Mouse (Mus musculus) monocyte, adult 5-6 weeks (primary cell): ENCODE results near the gene Rad23b. TPM values are rescaled to one million over a fixed set of nuclear protein-coding genes. Genes with fewer than 3 reads are reported as not detected.
A peak's percentile ranks its signal among the peaks of the same experiment; 100 is the strongest.

Experiments used
- ATAC-seq: fragments of 153-309, 156-312 bp; replicated peaks from 2 replicates; pipeline ENCODE4 v1.8.0; 2017; ENCODE audit warnings: mild to moderate bottlenecking; ENCODE audit not compliant: low TSS enrichment, insufficient number of reproducible peaks, severe bottlenecking, poor library complexity, low FRiP score
- total RNA-seq: library from RNA; stranded (forward); fragments of 200-1000, 200-491, 200-594 nt; gene quantifications from 3 replicates; pipeline ENCODE4 v1.2.3, GENCODE M21; 2017

Rad23b gene
- total RNA-seq, 1 experiment from 2014 or later, result 78.7 TPM

DNA sequence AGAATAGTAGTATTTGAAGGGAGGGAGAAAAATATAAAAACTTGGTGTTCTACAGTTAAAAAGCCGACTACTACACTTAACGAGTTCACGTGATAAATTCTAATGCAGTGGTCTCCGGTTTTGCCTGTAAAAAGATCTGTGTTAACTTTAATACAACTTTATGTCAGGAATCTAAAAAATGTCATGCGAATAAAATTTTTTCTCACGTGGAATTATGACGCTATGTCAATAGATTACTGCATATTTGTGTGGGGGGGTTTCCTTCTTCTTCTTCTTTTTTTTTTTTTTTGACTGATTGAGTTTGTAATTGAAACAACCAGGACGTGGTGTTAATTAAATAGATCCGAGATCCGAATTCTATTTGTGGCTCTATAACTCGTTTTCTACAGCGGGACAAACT, 1.2 kb downstream of the Rad23b start:
- no peak for ATAC-seq

DNA sequence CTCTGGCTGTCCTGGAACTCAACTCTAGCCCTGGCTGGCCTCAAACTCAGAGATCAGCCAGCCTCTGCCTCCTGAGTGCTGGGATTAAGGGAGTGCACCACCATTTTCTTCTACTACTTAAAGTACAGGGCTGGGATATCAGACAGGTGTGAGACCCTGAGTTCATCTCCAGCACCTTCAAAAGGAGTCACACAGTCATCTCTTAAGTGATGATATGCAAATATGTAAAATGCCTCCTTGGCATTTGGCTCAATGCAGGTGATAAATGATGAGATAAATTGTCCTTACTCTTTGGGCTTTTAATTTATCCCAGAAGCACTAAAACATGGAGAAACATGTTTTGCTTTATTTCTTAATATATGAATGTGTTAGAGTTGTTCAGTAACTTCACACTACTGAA, 2.0 kb downstream of the Rad23b start:
- no peak for ATAC-seq

DNA sequence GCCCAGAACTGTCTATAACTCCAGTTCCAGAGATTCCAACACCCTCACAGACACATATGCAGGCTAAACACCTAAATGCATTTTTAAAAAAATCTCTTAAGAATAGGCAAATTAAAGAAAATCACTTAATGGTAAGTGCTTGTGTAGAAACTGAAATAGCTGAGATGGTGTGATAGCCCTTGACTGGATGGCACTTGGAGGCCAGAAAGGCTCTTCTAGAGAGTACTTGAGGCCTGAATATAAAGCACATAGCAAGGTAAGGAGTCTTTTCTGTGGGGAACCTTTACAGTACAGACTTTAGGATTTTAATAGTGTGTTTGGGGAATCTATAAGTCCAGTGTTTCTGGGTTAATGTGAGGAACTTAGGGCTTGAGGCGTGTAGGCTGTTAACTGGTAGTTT, 4.2 kb downstream of the Rad23b start:
- ATAC-seq, result no peak

DNA sequence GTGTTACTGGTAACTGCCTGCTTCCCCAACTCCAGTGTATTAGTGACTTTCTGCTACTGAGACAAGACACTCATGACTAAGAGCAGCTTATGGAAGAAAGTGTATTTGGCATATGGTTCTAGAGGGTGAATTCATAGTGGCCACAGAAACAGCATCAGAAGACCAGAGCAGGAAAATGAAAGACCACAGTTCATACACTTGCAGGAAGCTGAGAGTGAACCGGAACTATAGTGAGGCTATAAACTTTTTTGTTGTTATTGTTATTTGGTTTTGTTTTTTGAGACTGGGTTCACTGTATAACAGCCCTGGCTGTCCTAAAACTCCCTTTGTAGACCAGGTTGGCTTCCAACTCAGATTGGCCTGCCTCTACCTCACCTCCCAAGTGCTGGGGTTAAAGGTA, 6.0 kb downstream of the Rad23b start:
- no peak for ATAC-seq

DNA sequence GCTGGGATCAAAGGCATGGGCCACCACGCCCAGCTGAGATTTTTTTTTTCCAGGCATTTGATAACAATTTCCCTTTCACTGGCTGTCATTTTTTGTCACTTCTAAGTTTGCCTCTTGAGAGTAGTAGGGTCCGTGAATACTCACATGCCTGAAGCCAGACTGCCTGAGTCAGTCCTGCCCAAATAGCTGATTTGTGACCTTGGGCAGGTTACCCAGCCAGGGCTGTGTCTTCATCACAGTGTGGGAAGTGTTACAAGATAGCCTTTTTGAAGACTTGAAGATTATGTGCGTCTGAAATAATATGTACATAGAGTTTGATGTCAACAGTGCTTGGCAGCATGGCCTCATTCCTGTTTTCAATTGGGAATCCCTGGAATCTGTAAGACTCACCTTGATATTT, 6.9 kb downstream of the Rad23b start:
- no peak for ATAC-seq

DNA sequence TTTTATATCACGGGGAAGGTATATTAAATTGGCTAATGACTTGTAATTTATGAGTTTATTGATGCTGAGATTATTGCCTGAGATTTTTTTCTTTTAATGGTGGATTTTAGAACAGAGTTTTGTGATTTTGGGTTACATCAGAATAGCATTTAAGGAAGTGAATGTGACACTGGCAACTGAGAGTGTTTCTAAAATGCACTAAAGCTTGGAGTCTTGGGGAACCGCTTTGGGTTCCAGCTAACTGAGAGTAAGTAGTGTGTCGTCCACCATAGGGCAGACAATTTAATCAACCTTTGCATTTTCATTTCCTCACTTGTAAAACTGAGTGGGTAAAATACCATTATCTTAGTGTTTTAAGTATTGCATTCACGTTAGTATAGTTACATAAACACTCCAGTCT, 14.0 kb downstream of the Rad23b start:
- no peak for ATAC-seq

DNA sequence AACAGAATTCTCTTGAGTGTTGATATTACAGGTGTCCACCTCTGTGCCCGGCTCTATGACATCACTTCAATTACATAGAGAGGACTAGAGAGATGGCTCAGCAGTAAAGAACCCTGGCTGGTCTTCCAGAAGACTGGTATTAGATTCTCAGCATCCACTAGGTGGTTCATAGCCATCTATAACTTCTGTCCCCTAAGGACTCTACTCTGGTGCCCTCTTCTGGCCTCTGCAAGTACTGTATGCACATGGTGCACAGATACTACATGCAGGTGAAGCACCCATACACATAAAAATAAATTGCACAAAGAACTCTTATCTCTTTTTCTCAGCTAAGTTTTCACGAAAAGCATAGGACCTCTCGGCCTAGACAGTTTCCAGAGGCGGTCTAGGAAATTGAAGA, 14.5 kb downstream of the Rad23b start:
- no peak for ATAC-seq

DNA sequence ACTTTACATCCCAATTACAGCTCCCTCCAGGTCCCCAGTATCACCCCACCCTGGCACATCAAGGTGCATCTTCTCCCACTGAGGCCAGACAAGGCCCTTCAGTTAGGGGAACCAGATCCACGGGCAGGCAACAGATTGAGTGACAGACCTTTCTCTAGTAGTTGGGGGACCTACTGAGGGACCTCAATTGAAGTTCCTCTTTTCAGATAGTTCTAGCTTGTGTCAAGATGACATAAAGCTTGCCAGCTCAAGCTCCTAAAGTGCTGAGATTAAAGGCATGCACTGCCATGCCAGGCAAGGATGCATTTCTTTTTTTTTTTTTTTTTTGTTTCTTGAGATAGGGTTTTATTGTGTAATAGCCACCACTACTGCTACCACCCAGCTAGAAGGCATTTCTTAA, 16.2 kb downstream of the Rad23b start:
- ATAC-seq, result 0 out of 2 replicates have a peak, but pooled peaks have one; percentile 50

DNA sequence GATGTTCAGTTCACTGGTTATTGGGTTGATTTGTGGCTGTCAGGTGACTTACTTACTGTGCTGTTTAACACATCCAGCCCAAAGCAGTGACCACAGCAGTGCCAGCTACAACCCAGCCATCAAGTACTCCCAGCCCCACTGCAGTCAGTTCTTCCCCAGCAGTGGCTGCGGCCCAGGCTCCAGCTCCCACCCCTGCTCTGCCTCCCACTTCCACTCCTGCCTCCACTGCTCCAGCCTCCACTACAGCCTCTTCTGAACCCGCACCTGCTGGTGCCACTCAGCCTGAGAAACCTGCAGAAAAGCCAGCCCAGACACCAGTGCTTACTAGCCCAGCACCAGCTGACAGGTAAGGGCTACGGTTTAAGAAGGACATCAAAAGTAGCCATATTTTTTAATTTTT, 20.3 kb downstream of the Rad23b start:
- no peak for ATAC-seq

DNA sequence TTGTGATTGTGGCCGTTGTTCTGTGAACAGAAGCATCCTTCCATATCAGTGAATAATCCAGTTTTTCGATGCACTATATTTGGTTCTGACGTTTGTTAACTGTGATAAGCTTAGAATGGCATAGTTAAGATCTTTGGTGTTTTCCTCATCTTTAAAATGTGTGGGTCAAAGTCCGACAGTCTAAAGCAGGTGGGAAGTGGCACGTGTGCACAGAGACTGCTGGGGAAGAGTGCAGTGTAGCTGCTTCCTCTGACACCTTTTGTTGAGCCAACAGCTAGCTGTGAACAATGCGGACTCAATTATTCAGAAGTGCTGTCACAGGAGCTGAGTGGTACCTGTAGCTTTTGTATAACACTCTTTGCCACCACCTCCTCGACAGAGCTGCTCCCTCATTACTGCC, 21.5 kb downstream of the Rad23b start:
- ATAC-seq, result no peak

DNA sequence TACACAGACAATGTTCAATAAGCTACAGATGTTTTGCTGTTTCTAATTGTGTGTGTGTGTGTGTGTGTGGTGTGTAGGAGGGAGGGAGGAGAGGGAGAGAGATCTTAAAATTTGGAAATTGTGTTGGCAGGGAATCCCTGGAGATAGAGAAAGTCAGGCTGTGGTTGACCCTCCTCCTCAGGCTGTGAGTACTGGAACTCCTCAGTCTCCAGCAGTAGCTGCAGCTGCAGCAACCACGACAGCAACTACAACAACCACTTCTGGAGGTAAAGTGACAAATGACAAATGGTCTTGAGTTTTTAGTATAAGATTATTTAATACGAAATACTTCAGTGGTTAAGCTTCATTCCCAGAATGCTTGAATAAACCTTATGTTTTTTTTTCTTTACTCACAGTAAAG, 32.5 kb downstream of the Rad23b start:
- no peak for ATAC-seq

DNA sequence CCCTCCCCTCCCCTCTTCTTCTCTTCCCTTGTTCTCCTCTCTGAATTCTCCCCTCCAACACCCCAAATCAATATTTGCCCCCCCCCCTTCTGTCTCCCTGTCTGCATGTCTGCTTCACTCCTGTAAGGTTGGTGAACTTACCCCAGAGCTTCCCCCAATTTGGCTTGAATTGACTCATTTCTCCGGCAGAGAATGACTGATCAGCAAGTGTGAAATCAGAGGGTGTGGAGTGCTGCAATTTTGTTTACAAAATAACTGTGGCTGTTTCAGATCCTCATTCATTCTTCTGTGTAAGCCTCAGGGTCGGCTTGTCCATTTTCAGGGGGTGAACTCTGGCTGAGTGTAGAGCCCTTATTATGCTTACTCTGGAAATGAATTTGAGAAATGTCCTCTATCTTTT, 36.9 kb downstream of the Rad23b start:
- ATAC-seq, result no peak

DNA sequence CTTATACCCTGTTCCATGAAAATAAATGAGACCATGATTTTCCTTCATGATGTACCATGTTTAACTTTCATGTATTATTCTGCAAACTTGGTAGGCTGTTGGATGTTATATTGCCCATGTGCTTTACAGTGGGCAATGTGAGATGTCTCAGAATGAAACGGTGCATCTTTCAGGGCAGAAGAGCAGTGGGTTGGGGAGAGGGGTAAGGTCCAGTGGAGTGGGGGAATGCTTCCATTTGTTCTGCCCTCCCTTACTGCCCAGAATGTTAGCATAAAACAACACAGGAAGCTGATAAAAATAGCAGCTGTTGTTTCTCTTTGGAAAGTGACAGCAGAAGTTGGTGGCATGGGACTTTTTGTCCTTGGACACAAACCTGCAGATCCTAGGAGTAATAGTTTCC, 41.6 kb downstream of the Rad23b start:
- ATAC-seq, result no peak

DNA sequence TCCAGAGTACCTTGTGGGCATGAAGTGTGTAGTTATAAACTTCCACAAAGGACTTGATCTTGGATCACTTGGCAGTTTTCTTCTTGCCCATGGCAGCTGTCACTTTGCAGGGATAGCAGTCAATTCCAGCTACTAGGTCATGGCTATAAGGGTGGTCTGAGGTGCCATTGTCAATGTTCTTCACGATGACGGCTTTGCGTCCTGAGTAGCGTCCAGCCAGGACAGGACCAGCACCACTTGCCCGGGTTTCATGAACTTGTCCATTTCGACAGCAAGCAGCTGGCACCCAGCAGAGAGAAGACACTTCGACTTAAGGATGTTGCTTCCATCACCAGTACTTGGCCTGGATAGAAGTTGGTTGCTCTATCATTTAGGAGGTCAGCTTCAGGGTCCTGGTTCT, 42.6 kb downstream of the Rad23b start:
- ATAC-seq, result no peak

DNA sequence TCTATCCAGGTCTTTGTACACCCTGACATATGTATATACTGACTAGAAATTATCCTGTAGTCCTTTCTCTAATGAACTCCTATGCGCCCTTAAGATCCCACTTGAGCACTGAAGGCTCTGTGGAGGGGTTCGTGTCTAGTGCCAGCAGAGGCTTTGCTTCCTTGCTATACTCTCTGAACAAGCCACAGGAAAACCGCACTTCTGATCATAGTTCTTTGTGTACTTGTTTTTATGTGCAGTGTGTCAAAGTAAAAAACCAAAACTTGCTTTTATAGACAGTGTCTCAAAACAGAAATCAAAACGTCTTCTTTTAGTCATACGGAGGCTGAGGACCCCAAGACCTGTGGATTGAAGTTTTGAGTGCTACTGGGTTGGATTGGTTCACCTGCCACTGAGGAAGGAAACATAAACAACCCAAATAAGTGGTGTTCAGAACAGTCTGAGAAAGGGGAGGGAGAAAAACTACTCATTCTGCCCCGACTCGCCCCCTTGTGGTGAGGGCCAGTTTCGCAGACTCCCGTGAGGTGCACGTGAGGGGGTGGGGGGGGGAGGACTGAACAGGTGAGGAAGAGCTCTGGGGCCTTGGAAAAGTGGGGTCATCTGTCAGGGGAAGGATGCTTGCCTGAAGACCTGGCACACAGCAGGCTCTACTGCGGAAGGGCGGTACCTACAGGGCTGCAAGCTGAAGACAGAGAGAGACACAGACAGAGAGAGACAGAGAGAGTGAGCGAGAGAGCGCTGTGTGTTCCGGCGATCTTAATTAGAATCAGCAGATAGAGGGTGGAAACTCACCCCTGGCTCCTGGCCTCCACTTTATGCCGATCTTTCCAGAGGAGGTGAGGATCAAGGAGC, 48.3 kb downstream of the Rad23b start:
- ATAC-seq, result no peak

DNA sequence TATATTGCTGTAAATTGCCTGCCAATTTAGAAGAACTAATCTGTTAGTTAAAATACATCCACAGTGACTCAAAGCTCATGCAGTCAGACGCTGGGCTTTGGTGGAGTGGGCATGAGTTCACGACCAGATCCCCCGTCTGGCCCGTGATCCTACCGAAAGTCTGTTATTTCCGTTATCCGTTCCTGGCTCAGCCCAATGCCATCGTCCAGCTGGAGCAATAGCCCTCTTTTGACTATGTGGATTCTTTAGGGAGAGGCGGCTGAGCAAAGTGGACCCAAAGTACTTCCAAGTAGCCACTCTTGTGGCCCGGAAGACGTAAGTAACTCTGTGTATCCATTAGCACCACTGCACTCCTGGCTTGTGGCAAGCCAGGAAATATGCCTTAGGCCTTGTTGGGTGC, 49.1 kb downstream of the Rad23b start:
- ATAC-seq, result no peak

DNA sequence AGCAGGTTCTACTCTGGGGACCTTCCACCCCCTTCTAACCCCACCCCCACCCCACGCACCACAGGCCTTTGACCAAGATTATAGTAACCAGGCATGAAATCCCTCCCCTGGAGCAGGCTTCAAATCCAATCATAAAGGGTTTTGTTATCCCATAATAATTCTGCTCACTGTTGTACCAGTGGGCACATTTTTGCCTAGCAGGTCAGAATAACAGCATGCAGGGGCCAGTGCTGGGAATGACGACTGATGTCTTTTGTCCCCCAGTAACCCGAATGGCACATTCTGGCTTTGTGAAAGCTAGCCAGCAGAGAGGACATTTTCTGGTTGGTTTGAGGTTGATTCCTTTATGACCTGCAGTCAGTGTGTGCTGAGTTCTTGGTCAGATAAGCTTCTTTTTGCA, 55.5 kb downstream of the Rad23b start:
- ATAC-seq, result no peak

DNA sequence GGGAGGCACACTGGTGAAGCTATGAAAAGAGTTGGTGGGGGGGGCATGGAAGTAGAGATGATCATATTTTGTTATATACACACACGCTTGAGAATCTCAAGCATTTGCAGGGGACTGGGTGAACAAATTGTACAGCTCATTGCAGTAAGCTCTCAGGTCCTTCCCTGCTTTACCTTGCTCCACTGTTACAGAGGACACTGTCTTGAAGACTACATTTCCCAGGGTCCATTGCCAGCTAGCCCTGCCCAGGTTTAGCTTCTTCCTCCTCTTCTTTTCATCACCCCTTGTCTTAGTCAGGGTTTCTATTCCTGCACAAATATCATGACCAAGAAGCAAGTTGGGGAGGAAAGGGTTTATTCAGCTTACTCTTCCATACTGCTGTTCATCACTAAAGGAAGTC, 56.7 kb downstream of the Rad23b start:
- no peak for ATAC-seq

DNA sequence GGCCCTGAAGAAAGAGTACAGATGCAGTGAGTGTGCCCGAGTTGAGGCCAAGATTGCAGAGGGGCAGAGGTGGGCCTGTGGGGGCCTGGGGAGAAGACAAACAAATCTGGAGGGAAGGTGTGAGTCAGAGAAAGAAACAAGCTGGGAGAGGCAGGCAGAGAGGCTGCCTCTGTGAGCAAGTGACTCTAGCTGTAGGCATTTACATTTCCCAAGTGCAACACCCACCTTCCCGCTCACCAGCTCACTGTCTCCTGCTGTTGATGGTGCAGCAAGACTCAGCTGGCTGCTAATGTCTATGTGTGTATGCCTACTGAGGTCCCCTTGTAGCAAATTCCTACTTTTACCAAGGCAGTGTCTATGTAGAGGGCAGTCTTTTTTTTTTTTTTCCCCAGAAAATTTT, 58.2 kb downstream of the Rad23b start:
- ATAC-seq, result no peak

DNA sequence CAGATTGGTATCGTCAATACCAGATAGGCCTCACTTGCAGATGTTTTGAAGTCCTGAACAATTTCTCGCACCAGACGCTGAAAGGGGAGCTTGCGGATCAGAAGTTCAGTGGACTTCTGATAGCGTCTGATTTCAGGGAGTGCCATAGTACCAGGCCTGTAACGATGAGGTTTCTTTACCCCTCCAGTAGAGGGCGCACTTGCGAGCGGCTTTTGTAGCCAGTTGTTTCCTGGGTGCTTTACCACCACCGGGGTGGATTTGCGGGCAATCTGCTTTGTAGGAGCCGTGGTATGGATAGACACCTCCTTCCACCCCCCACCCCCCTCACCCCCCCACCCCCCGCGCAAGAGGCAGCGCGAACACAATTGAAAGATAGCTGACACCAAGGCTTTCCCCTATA, 59.2 kb downstream of the Rad23b start:
- ATAC-seq, result no peak
